Mouse (Mus musculus) olfactory bulb, adult 2 months (tissue): ENCODE measurements around the gene Ube2d2b. TPM values are rescaled to one million over a fixed set of nuclear protein-coding genes. Genes with fewer than 3 reads are reported as not detected.

Experiments used
- H3K27ac ChIP-seq: fragments of 200-500 bp; 2 replicates; pipeline ENCODE4 v1.5.1; 2012; ENCODE audit warnings: low read depth, low read length; ENCODE audit not compliant: insufficient read depth
- H3K4me1 ChIP-seq: fragments of 200-500 bp; 2 replicates; pipeline ENCODE4 v1.6.1; 2012; ENCODE audit warnings: low read length; ENCODE audit not compliant: control insufficient read depth, insufficient read depth
- H3K4me3 ChIP-seq: fragments of 200-500 bp; 2 replicates; pipeline ENCODE4 v1.5.1; 2012; ENCODE audit warnings: mild to moderate bottlenecking, low read depth, low read length, moderate library complexity; ENCODE audit not compliant: insufficient read depth
- CTCF ChIP-seq: fragments of 200-500 bp; IDR thresholded peaks from 2 replicates; pipeline ENCODE4 v1.5.1; 2012; ENCODE audit warnings: low read depth, mild to moderate bottlenecking, low read length, moderate library complexity; ENCODE audit not compliant: insufficient read depth
- POLR2A ChIP-seq: fragments of 200-500 bp; IDR thresholded peaks from 2 replicates; pipeline ENCODE4 v1.6.1; 2012; ENCODE audit warnings: mild to moderate bottlenecking, low read depth, low read length, moderate library complexity; ENCODE audit not compliant: insufficient read depth
- WGBS: fragments of 180-500 bp; shearing (Covaris S2); methylation state at CpG from one replicate; pipeline ENCODE4 v1.1.7; 2018; 5-methylcytosine and 5-hydroxymethylcytosine counted together
- polyA plus RNA-seq: library from polyadenylated mRNA; stranded (reverse); fragments of >200 nt; gene quantifications from 2 replicates; pipeline ENCODE4 v1.2.4, GENCODE M21; 2012; ENCODE audit warnings: low replicate concordance; ENCODE audit not compliant: missing spikeins, insufficient read depth, insufficient read length

Ube2d2b gene
- polyA plus RNA-seq, 1 experiment: not detected

DNA sequence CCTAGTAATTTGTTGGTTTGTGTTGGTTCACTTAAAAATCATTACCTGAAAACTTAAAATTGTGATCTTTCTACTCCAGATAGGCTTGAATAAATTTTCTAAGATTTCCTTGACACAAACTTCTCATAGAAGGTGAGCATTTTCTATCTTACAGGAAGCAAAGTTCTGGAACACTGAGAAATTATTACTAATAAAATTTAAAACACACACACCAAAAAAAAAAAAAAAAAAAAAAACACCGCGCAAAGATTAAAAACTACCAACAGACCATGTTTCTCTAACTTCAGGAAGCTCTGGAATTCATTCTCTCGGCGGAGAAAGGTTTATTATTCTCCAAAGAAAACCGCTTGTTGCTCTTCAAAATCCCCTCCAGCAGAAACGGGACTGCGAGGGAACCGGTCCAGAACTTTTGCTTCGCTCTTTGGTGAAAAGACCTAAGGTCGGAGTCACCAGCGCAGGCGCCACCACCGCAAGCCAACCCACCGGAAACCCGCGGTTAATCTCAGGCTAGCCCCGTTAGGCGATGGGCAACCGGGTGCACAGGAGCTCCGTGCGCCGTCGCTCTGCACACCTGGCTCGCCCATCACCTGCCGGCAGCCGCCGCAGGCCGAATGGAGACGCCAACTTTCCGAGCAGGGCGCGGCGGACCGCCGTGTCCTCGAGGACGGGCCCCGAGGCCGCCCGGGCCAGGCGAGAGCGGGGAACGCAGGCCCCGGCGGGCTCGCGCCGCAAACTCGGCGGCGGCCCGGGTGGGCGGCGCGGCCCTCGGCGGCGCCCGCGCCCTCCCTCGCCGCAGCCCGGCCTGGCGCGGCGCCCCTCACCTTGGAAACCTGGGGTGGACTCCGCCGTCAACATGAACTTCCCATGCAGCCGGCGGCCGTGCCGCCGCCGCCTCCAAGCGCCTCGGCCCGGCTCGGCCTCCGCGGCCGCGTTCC, 38.3 kb downstream of the Ube2d2b start:
- Histone ChIP-seq H3K27ac (0 out of 2 replicates have a peak overlapping the region, but pooled peaks have one; percentile 16), H3K4me1 (no peaks in the 10 kb centered on the region), H3K4me3 (peak overlapping the region; percentile 77)
- WGBS: under 1% methylated on average over 82 of the region's 82 CpGs
- TF ChIP-seq POLR2A: no peak
- TF ChIP-seq CTCF: no peak

DNA sequence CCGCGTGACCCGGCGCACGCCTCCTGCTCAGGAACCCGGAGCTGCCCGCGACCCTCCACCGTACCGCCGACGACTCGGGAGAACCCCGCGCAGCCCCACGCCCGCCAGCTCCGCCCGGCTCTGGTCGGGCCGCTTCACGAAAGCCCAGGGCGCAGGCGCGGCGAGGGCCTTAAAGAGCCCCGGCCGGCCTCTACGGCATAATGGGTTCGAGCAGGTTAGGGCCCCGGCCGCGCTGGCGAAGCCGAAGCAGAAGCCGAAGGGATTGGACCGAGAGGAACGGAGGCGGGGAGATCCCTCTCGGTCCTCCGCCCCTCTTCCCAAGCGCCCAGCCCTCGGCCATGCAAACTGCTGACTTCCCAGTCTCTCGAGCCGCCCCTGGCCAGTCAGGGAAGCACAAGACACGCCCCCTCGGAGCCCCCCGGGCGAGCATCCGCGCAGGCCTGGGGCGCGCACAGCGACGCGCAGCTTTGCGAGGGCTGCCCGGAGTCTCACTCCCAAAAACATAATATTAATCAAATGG, 39.1 kb downstream of the Ube2d2b start:
- Histone ChIP-seq H3K4me3 (peak overlapping the region; percentile 77), H3K27ac (0 out of 2 replicates have a peak overlapping the region, but pooled peaks have one; percentile 16)
- no peak for TF ChIP-seq CTCF
- TF ChIP-seq POLR2A: peak; percentile 59; the same call in 1 of the 2 replicates

DNA sequence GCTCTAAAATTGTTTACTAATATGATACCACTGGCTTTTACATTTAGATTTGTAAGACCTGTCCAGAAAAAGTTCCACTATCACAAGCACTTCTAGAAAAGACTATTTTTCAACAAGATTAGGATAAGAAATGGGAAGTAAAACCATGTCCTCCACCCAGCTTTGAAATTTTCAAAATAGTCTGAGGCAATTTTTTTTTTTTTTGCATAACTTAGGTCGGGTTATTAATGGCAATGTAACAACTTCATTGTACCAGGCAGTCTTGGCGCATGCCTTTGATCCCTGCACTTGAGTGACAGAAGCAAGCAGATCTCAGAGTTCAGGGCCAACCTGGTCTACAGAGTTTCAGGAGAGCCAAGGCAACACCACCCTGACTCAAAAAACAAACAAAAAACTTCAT, 39.8 kb downstream of the Ube2d2b start:
- 63% methylated on average over 2 of the region's 2 CpGs for WGBS
- Histone ChIP-seq H3K4me1 (peaks cover 2% of the 10 kb centered on the region; the same call in 1 of the 2 replicates), H3K4me3 (no peak overlapping the region), H3K27ac (no peak overlapping the region)
- TF ChIP-seq CTCF: no peak
- no peak for TF ChIP-seq POLR2A

More for the DNA sequence above, 39.1 kb downstream of the Ube2d2b start:
- WGBS: under 1% methylated on average over 58 of the region's 58 CpGs
- peaks cover 2% of the 10 kb centered on the region; the same call in 1 of the 2 replicates for H3K4me1 ChIP-seq

DNA sequence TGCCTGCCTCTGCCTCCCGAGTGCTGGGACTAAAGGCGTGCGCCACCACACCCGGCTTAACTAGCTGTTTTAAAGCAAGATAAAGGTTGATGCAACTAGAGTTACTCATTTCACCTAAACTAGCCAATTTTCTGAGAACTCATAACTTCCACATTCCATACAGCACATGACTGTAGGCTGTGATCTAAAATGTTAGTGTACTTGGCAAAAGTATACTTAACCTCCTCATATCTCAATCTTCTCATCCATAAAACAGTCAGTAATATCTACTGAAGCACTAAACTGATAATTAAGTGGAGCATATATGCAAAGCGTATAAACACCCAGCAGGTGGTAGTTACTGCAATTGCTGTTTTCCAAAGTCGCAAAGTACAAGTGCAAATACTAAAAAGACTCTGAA, 43.4 kb downstream of the Ube2d2b start:
- Histone ChIP-seq H3K27ac (no peak overlapping the region), H3K4me1 (peaks cover 2% of the 10 kb centered on the region; the same call in 1 of the 2 replicates), H3K4me3 (no peak overlapping the region)
- TF ChIP-seq POLR2A (no peak), CTCF (no peak)
- WGBS: 74% methylated on average over 6 of the region's 6 CpGs

DNA sequence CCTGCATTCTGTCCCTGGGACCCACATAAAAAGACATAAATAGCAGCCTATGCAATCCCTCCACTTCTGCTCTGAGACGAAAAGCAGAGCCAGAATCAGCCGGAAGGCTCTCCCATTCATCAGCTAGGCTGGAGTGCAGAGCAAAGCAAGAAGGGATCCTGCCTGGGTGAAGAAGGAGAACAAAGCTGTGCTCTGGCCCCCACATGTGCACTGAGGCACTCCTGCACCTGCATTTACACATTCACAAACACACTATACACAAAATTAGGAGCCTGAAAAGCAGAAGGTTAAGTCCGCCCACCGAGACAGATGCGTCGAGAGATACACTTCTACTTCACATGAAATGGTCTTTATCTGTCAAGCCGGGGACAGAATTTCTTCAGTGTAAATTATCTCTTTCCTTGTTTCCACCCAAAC, 44.0 kb downstream of the Ube2d2b start:
- peaks cover 2% of the 10 kb centered on the region; the same call in 1 of the 2 replicates for H3K4me1 ChIP-seq
- 26% methylated on average over 7 of the region's 7 CpGs for WGBS
- no peak overlapping the region for H3K27ac ChIP-seq
- H3K4me3 ChIP-seq: no peak overlapping the region
- TF ChIP-seq POLR2A (no peak), CTCF (no peak)

DNA sequence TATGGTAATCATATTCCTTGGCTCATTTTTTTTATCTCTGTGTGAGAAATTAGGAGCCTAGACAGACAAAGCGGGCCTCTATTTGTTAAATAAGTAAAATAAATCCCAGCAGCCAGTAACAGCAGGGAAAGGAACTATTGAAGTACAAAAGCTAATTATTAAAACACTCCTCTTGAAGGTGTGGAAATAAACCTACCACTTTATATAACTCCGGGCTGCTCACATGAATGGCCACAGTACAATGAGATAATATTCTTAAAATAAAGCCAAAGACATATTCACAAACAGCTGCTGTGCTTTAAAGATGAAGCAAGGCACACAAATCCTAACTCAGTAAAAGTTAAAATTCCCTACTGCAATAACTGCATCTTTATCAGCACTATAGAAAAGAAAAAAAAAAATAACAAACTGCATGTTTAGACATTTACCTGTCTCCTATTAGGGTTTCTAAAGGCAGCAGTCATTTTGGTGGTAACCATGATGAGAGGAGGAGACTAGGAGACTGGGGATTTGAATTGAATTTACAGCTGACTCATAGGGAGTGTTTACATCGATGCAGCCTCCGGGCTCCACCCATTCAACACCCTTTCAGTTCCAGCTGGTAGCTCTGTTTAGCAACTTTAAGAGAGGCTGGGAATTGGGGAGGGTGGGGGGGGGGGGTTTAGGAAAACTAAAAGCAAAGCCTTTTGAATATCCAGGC, 44.8 kb downstream of the Ube2d2b start, which contains the start of gene Evi5:
TSS of gene Evi5 (minus strand) at position 547 of the 700 bp plus-strand sequence.
- TF ChIP-seq POLR2A (no peak), CTCF (no peak)
- Histone ChIP-seq H3K4me1 (peaks cover 2% of the 10 kb centered on the region; the same call in 1 of the 2 replicates), H3K27ac (no peak within 1 kb of the TSS), H3K4me3 (no peak within 1 kb of the TSS)
- 24% methylated on average over 4 of the region's 4 CpGs for WGBS

DNA sequence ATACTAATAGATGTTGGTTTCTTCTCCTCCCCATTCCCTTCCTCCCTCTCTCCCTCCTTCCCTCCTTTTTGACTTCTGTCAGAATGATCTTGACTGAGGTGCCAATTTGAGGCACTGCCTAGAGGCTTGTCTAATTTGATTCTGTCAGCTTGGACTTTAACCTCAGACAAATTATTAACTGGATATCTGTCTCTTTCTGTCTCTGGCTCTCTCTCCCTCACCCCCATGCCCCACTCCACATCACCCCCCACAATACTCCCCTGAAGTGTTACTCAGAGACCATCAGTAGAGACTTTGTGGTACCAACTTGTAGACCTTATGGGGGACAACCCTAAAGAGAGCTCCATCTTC, 45.3 kb downstream of the Ube2d2b start:
- H3K4me3 ChIP-seq: no peak overlapping the region
- TF ChIP-seq CTCF: no peak
- no peak for TF ChIP-seq POLR2A
- H3K4me1 ChIP-seq: peaks cover 2% of the 10 kb centered on the region; the same call in 1 of the 2 replicates

DNA sequence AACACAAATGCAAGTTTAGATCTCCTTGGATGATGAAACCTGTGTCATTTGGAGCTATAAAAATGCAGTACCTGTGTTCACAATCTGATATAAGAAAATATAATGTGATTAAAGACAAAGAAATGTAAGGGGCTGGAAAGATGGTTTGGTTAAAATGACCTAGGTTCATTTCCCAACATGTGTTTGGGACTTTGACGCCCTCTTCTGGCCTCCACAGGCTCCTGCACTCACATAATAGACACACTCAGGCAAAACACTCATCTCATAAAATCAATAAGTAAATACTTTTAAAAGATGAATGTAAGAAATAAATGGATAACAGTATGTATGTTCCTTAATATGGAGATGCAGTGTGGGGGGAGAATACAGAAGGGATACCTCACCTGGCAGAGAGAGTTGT, 47.2 kb downstream of the Ube2d2b start:
- no peak overlapping the region for H3K27ac ChIP-seq
- no peak overlapping the region for H3K4me3 ChIP-seq
- TF ChIP-seq POLR2A (no peak), CTCF (no peak)
- peaks cover 2% of the 10 kb centered on the region; the same call in 1 of the 2 replicates for H3K4me1 ChIP-seq
- 91% methylated on average over 1 of the region's 1 CpGs for WGBS

More for the DNA sequence above, 45.3 kb downstream of the Ube2d2b start:
- no peak overlapping the region for H3K27ac ChIP-seq
